Mouse (Mus musculus) midbrain, embryonic 10.5 days (tissue): ENCODE measurements around the gene Stx7. TPM values are rescaled to one million over a fixed set of nuclear protein-coding genes. Genes with fewer than 3 reads are reported as not detected.

Experiments used
- DNase-seq: peaks from one replicate; pipeline ENCODE4 v3.0.0-alpha.2; 2017; ENCODE audit warnings: low spot score
- H3K27ac ChIP-seq: fragments of 300-500 bp; sonication (generic); replicated peaks from 2 replicates; pipeline ENCODE4 v1.5.1; 2016; ENCODE audit warnings: mild to moderate bottlenecking
- H3K27me3 ChIP-seq: fragments of 300-500 bp; sonication (generic); 2 replicates; pipeline ENCODE4 v1.6.1; 2016; ENCODE audit warnings: low read depth, mild to moderate bottlenecking; ENCODE audit not compliant: poor library complexity, severe bottlenecking
- H3K36me3 ChIP-seq: fragments of 300-500 bp; sonication (generic); 2 replicates; pipeline ENCODE4 v1.6.1; 2016; ENCODE audit warnings: mild to moderate bottlenecking, moderate library complexity
- H3K4me1 ChIP-seq: fragments of 300-500 bp; sonication (generic); 2 replicates; pipeline ENCODE4 v1.6.1; 2016
- H3K4me3 ChIP-seq: fragments of 300-500 bp; sonication (generic); 2 replicates; pipeline ENCODE4 v1.5.1; 2016; ENCODE audit warnings: mild to moderate bottlenecking, moderate library complexity
- H3K9me3 ChIP-seq: fragments of 300-500 bp; sonication (generic); replicated peaks from 2 replicates; pipeline ENCODE4 v1.6.1; 2016; ENCODE audit warnings: mild to moderate bottlenecking
- WGBS: fragments of 180-500 bp; shearing (Covaris S2); methylation state at CpG from one replicate; pipeline ENCODE4 v1.1.7; 2016; 5-methylcytosine and 5-hydroxymethylcytosine counted together
- polyA plus RNA-seq: library from polyadenylated mRNA; unstranded; fragments of >200 nt; fragmentation: Nextera tagmentation; extraction: Ambion mirVana; gene quantifications from 2 replicates; pipeline ENCODE4 v1.2.1, GENCODE M21; 2016

The Stx7 gene
- polyA plus RNA-seq, 1 experiment from 2014 or later = 52.7 TPM

- Histone ChIP-seq H3K36me3 (peaks cover 10% of the 10 kb centered on the region; the same call in 1 of the 2 replicates), H3K4me3 (no peak overlapping the region), H3K27me3 (no peaks in the 10 kb centered on the region), H3K27ac (no peak overlapping the region), H3K9me3 (no peaks in the 10 kb centered on the region), H3K4me1 (peaks cover 3% of the 10 kb centered on the region; the same call in 1 of the 2 replicates)
- no peak for DNase-seq
- 70% methylated on average over 7 of the region's 7 CpGs for WGBS
Observed at GRCm38 (mm10) chr10:24190392-24190791, 41.3 kb downstream of the Stx7 start.

- Histone ChIP-seq H3K36me3 (peaks cover 3% of the 10 kb centered on the region; the same call in 1 of the 2 replicates), H3K4me3 (no peak overlapping the region), H3K27ac (no peak overlapping the region), H3K4me1 (peaks cover 3% of the 10 kb centered on the region; the same call in 1 of the 2 replicates), H3K27me3 (no peaks in the 10 kb centered on the region), H3K9me3 (0 out of 2 replicates have a peak, but pooled peaks cover 3% of the 10 kb centered on the region)
- no peak for DNase-seq
- WGBS = 59% methylated on average over 1 of the region's 1 CpGs
Observed at GRCm38 (mm10) chr10:24191977-24192376, 42.9 kb downstream of the Stx7 start.

GRCm38 (mm10) chr10:24199303-24199702, 50.2 kb downstream of the Stx7 start:
- Histone ChIP-seq H3K4me1 (peaks cover 26% of the 10 kb centered on the region), H3K4me3 (no peak overlapping the region), H3K36me3 (no peaks in the 10 kb centered on the region), H3K9me3 (0 out of 2 replicates have a peak, but pooled peaks cover 3% of the 10 kb centered on the region), H3K27me3 (no peaks in the 10 kb centered on the region), H3K27ac (no peak overlapping the region)
- no peak for DNase-seq
- 46% methylated on average over 12 of the region's 12 CpGs for WGBS

GRCm38 (mm10) chr10:24200099-24200498, 51.0 kb downstream of the Stx7 start:
- no peak overlapping the region for H3K4me3 ChIP-seq

GRCm38 (mm10) chr10:24210075-24210474, 61.0 kb downstream of the Stx7 start:
- no peaks in the 10 kb centered on the region for H3K27me3 ChIP-seq
- peaks cover 9% of the 10 kb centered on the region; the same call in 1 of the 2 replicates for H3K4me1 ChIP-seq
- H3K36me3 ChIP-seq = no peaks in the 10 kb centered on the region
- DNase-seq = no peak
- H3K27ac ChIP-seq = no peak overlapping the region
- no peak overlapping the region for H3K4me3 ChIP-seq
- WGBS = 89% methylated on average over 6 of the region's 6 CpGs
- H3K9me3 ChIP-seq = no peaks in the 10 kb centered on the region

More at GRCm38 (mm10) chr10:24200099-24200498, 51.0 kb downstream of the Stx7 start:
- H3K4me1 ChIP-seq = peaks cover 26% of the 10 kb centered on the region
- H3K27ac ChIP-seq = no peak overlapping the region
- no peak for DNase-seq
- 0 out of 2 replicates have a peak, but pooled peaks cover 3% of the 10 kb centered on the region for H3K9me3 ChIP-seq
- WGBS = 81% methylated on average over 3 of the region's 3 CpGs
- H3K27me3 ChIP-seq = no peaks in the 10 kb centered on the region
- H3K36me3 ChIP-seq = no peaks in the 10 kb centered on the region

- 74% methylated on average over 5 of the region's 5 CpGs for WGBS
- Histone ChIP-seq H3K27me3 (no peaks in the 10 kb centered on the region), H3K4me3 (no peak overlapping the region), H3K4me1 (peaks cover 9% of the 10 kb centered on the region; the same call in 1 of the 2 replicates), H3K27ac (no peak overlapping the region), H3K36me3 (no peaks in the 10 kb centered on the region), H3K9me3 (no peaks in the 10 kb centered on the region)
- no peak for DNase-seq
Observed at GRCm38 (mm10) chr10:24213297-24213696, 64.2 kb downstream of the Stx7 start.

- Histone ChIP-seq H3K9me3 (no peaks in the 10 kb centered on the region), H3K4me3 (no peak overlapping the region), H3K27me3 (peaks cover 22% of the 10 kb centered on the region), H3K36me3 (no peaks in the 10 kb centered on the region), H3K27ac (no peak overlapping the region), H3K4me1 (peaks cover 8% of the 10 kb centered on the region)
- WGBS = 77% methylated on average over 6 of the region's 6 CpGs
- no peak for DNase-seq
Observed at GRCm38 (mm10) chr10:24217558-24218268, 68.6 kb downstream of the Stx7 start.

- WGBS = 90% methylated on average over 5 of the region's 5 CpGs
- no peak for DNase-seq
Observed at GRCm38 (mm10) chr10:24220931-24221330, 71.8 kb downstream of the Stx7 start.

GRCm38 (mm10) chr10:24222911-24223310, 73.8 kb downstream of the Stx7 start:
- 8% methylated on average over 6 of the region's 6 CpGs for WGBS
- no peak for DNase-seq
- Histone ChIP-seq H3K9me3 (no peaks in the 10 kb centered on the region), H3K4me3 (peak overlapping the region; percentile 62), H3K27me3 (peaks cover 65% of the 10 kb centered on the region), H3K36me3 (no peaks in the 10 kb centered on the region), H3K4me1 (peaks cover 26% of the 10 kb centered on the region), H3K27ac (no peak overlapping the region; the same call in 1 of the 2 replicates)

More at GRCm38 (mm10) chr10:24220931-24221330, 71.8 kb downstream of the Stx7 start:
- Histone ChIP-seq H3K4me1 (peaks cover 23% of the 10 kb centered on the region), H3K4me3 (no peak overlapping the region), H3K27me3 (peaks cover 54% of the 10 kb centered on the region), H3K36me3 (no peaks in the 10 kb centered on the region), H3K27ac (no peak overlapping the region), H3K9me3 (no peaks in the 10 kb centered on the region)

- H3K9me3 ChIP-seq = no peaks in the 10 kb centered on the region
- WGBS = under 1% methylated on average over 55 of the region's 56 CpGs
- peaks cover 33% of the 10 kb centered on the region for H3K4me1 ChIP-seq
- H3K4me3 ChIP-seq = peak within 1 kb of the TSS; percentile 62
- no peaks in the 10 kb centered on the region for H3K36me3 ChIP-seq
- peak; percentile 55 for DNase-seq
- H3K27me3 ChIP-seq = peaks cover 65% of the 10 kb centered on the region
- H3K27ac ChIP-seq = peak within 1 kb of the TSS; percentile 75
Observed at GRCm38 (mm10) chr10:24223449-24224143, 74.5 kb downstream of the Stx7 start, which contains the start of gene Moxd1. TSS of gene Moxd1 (plus strand) at chr10:24223517.

GRCm38 (mm10) chr10:24224591-24224990, 75.5 kb downstream of the Stx7 start:
- H3K9me3 ChIP-seq = no peaks in the 10 kb centered on the region
- H3K27me3 ChIP-seq = peaks cover 65% of the 10 kb centered on the region
- no peak overlapping the region for H3K27ac ChIP-seq
- peaks cover 38% of the 10 kb centered on the region for H3K4me1 ChIP-seq
- no peak for DNase-seq
- H3K4me3 ChIP-seq = no peak overlapping the region
- no peaks in the 10 kb centered on the region for H3K36me3 ChIP-seq
- WGBS = 27% methylated on average over 8 of the region's 8 CpGs

GRCm38 (mm10) chr10:24228318-24229183, 79.4 kb downstream of the Stx7 start:
- no peak for DNase-seq
- Histone ChIP-seq H3K27me3 (peaks cover 35% of the 10 kb centered on the region), H3K4me1 (peaks cover 28% of the 10 kb centered on the region), H3K27ac (no peak overlapping the region), H3K36me3 (no peaks in the 10 kb centered on the region), H3K9me3 (no peaks in the 10 kb centered on the region), H3K4me3 (no peak overlapping the region)
- WGBS = 56% methylated on average over 12 of the region's 12 CpGs
